Mouse (Mus musculus): ENCODE measurements around the gene H2-DMb2.

H2-DMb2 gene

GRCm38 (mm10) chr17:34143033-34143432 is at the start of gene H2-DMb2:
H2-DMb2 (plus strand) TSS chr17:34143307.
- no peak for DNase-seq (ENCODE audit: low read depth)

DNA sequence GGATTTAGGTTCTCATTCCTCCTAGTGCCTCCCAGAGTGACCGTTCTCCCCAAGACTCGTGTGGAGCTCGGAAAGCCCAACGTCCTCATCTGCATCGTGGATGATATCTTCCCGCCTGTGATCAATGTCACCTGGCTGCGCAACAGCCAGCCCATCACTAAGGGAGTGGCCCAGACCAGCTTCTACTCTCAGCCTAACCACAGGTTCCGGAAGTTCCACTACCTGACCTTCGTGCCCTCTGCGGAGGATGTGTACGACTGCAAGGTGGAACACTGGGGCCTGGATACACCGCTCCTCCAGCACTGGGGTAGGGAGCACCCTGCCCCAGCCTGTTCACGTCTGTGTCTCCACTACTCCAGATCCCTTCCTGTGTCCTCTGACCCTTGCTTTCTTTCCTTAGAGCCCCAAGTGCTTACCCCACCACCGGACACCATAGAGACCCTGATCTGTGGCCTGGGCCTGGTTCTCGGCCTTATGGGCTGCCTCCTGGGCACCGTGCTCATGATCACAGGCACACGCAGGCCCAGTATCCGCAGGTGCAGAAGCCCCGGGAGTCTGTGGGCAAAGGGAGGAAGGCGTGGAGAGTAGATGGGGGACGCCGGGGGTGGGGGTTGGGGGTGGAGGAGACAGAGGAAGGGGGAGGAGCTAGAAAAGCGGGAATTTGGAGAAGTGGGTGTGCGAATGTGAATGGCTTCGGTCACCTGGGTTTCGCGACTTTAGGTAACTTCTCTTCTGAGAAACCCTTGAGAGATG is 48.6 kb upstream of the H2-DMb2 start:
- DNase-seq (ENCODE audit: low read depth) = no peak

- DNase-seq (ENCODE audit: low read depth) = no peak
Observed at GRCm38 (mm10) chr17:34096497-34097010, 46.6 kb upstream of the H2-DMb2 start.

GRCm38 (mm10) chr17:34097272-34097671 is 45.8 kb upstream of the H2-DMb2 start:
- no peak for DNase-seq (ENCODE audit: low read depth)

GRCm38 (mm10) chr17:34098709-34099479 is 44.2 kb upstream of the H2-DMb2 start:
- DNase-seq (ENCODE audit: low read depth) = no peak

DNA sequence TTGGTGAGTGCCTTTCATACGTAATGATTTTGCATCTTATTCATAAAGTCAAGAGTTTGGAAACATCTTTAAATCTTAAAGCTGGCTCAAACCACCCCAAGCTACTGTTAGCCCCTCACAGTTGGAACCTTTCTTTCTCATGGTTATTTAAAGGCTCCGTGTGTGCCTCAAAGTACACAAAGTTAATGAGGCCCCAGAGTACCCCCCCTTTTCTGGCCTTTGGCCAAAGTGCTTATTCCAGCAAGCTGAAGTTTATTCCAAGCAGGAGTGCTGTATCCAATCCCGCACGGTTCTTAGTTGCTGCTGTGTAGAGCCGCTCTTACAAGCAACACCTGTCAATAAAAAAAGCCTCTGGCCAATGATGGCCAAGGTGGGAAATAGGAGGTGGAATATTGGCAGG is 43.6 kb upstream of the H2-DMb2 start:
- DNase-seq (ENCODE audit: low read depth) = no peak

DNA sequence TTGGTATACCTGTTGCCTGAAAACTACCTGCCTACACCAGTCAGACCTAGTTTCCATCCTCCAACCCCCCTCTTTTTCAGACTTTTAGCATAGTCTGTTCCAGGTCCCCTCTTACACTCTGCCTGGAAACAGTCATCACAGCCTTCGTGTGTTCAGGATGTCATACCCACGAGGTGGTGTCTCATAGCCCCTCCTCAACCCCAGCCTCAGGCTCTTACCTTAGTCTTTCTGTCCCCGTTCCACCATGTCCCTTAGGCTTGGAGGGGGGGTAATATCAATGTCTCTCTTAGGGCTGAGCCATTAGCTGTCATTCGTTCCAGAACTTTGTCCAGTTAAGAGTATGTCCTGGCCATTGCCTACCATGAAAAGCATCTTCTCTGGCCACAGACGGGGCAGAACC is 41.9 kb upstream of the H2-DMb2 start:
- DNase-seq (ENCODE audit: low read depth) = no peak

DNA sequence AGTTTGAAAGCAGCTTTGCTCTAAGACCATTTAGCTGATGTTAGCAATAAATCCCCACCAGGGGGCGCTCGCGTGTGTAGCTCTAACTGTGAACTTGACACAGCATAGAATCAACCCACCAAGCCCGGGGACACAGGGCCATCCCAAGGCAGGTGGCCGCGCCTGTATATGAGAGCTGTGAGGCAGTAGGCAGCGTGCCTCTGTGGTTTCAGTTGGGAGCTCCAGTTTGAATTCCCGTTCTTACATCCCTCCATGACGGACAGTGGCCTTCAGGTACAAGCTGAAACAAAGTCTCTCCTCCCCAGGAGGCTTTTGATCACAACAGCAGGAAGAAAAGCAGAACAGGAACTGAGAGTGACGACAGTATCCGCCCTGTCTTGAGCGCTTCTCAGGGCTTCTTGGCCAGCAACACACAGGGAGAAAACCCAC is 41.5 kb upstream of the H2-DMb2 start:
- DNase-seq (ENCODE audit: low read depth) = no peak

GRCm38 (mm10) chr17:34102831-34103230 is 40.3 kb upstream of the H2-DMb2 start:
- DNase-seq (ENCODE audit: low read depth) = no peak

GRCm38 (mm10) chr17:34104804-34105203 is 38.3 kb upstream of the H2-DMb2 start:
- no peak for DNase-seq (ENCODE audit: low read depth)

DNA sequence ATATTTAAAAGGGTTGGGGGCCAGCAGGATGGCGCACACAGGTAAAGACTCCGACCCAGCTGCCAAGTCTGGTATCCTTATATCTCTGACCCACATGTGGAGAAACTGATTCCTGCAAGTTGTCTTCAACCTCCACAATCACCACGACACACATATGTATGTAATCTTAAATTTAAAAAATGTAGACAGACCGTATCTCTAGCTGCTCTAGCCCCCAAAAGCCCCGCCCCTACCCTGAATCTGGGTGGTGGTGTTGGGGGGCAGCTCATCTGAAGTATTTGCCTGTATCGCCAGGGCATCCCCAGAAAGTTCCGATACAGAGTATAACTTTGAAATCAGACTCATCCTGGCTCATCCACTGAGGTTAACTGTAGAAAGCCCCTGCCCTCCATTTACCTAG is 36.6 kb upstream of the H2-DMb2 start:
- DNase-seq (ENCODE audit: low read depth) = no peak

DNA sequence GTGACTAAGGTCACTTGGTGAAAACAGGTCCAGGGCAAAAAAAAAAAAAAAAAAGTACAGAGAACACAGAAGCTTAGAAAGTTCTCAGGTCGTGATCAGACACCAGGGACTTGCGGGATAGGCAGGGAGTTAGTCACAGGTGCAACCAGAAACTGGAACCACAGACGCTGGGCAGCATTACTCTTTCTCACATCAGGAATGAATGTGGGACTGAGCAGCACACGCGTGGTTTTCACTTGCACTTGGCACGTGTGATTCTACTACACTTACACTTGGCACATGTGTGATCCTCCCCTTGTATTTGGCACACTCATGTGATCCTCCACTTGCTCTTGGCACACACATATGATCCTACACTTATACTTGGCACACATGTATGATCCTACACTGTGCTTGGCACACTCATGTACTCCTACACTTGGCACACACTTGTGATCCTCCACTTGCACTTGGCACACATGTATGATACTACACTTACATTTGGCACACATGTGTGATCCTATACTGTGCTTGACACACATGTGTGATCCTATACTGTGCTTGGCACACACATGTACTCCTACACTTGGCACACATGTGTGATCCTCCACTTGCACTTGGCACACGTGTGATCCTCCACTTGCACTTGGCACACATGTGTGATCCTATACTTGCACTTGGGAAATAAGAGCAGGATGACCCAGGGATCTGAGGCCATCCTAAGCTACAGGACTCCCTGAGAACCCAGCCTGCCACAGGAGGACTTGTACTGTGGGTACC is 35.8 kb upstream of the H2-DMb2 start:
- DNase-seq (ENCODE audit: low read depth) = no peak

DNA sequence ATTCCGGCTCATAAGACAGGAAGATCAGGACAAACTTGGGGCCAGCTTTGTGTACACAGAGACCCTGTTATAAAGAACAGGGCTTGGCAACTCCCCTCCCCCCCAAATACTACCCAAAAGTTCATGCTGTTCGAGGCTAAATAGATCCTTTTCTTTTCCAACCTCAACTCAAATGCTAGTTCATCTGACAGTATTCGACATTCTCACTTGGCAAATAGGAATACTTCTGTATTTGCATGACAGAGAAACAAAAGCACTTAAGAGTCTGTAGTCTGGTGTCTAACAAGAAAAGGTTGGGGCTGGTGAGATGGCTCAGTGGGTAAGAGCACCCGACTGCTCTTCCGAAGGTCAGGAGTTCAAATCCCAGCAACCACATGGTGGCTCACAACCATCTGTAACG is 34.6 kb upstream of the H2-DMb2 start:
- DNase-seq (ENCODE audit: low read depth) = no peak

GRCm38 (mm10) chr17:34109038-34109805 is 33.9 kb upstream of the H2-DMb2 start:
- DNase-seq (ENCODE audit: low read depth) = no peak

GRCm38 (mm10) chr17:34109806-34110195 is 33.3 kb upstream of the H2-DMb2 start:
- no peak for DNase-seq (ENCODE audit: low read depth)

DNA sequence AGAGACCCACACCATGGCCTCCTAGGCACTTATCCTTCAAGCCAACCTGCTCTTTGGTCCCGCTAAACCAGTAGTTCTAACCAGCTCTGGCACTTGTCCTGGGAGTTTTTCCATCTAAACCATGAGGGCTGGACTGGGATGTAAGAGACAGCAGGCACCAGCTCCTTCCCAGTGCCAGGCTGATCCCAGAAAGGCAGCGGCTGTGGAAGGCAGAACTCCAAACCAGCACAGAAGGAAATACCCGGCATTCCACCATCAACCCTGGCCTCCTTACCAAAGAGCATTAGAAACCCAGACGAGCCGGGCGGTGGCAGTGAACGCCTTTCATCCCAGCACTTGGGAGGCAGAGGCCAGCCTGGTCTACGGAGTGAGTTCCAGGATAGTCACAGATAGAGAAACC is 32.8 kb upstream of the H2-DMb2 start:
- DNase-seq (ENCODE audit: low read depth) = no peak

GRCm38 (mm10) chr17:34114114-34114513 is 29.0 kb upstream of the H2-DMb2 start:
- DNase-seq (ENCODE audit: low read depth) = no peak

GRCm38 (mm10) chr17:34116736-34117370 is 26.3 kb upstream of the H2-DMb2 start:
- DNase-seq (ENCODE audit: low read depth) = no peak

GRCm38 (mm10) chr17:34117421-34118112 is 25.5 kb upstream of the H2-DMb2 start:
- no peak for DNase-seq (ENCODE audit: low read depth)

- no peak for DNase-seq (ENCODE audit: low read depth)
Observed at GRCm38 (mm10) chr17:34118113-34118872, 24.8 kb upstream of the H2-DMb2 start.
